Mouse (Mus musculus): ENCODE data around the gene Tmem9b. TPM values are rescaled to one million over a fixed set of nuclear protein-coding genes. Genes with fewer than 3 reads are reported as not detected.
A peak's percentile ranks its signal among the peaks of the same experiment; 100 is the strongest.

The Tmem9b gene
- polyA plus RNA-seq, 1 experiment from 2014 or later = 40.8 TPM

DNA sequence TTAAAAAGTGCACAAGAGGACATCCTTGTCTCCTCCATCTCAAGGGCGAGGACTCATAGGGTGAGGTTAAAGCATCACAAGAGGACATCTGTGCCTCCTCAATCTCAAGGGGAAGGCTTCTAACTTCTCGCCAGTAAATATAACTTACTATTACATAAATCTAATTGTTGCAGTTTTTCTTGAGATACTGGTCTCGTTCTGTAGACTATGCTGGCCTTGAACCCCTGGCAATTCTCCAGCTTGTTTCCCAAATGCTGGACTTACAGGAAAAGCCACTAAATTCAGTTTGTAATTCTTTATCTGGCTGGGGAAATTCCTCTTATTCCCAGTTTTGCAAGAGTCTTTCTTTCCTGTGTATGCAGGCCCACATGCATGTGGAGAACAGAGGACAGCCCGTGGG is 17.9 kb downstream of the Tmem9b start:
- Histone ChIP-seq H3K4me2 (no peak overlapping the region), H3K27ac (no peak overlapping the region), H3K9ac (no peak overlapping the region), H3K36me3 (peaks cover 33% of the 10 kb centered on the region), H3K4me1 (replicated peaks) (no peaks in the 10 kb centered on the region), H3K4me3 (replicated peaks) (no peak overlapping the region), H3K9me3 (replicated peaks) (no peaks in the 10 kb centered on the region), H3K27me3 (no peaks in the 10 kb centered on the region)
- DNase-seq (no peak), ATAC-seq (ENCODE audit: low read depth) (no peak)
- 67% methylated on average over 4 of the region's 4 CpGs for WGBS (ENCODE audit: insufficient replicate concordance)

DNA sequence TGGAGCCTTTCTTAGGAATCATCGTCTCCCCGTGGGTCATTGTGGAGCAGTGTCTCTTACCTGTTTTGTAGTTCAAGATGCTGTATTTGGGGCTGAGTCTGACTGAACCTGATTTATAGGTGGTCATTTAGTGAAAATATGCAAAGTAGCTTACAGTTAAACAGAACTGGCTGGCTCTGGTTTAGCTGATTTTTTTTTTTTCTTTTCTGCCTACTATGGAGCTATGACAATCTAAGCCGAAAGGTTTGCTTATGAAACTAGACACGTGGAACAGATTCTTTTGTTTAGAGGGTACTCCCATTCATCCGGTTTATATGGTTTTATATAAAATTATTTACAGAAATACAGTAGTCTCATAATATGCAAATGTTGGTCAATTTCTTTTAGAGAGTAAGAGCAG is 21.0 kb downstream of the Tmem9b start, which contains the start of gene Ascl3:
Ascl3 (minus strand) TSS at position 101 of the 400 bp plus-strand sequence.
- no peak within 1 kb of the TSS for H3K4me3 ChIP-seq (replicated peaks)
- whole genome bisulfite sequencing (ENCODE audit: insufficient replicate concordance) = 78% methylated on average over 5 of the region's 5 CpGs
- H3K4me2 ChIP-seq = no peak within 1 kb of the TSS
- no peaks in the 10 kb centered on the region for H3K9me3 ChIP-seq (replicated peaks)
- peaks cover 21% of the 10 kb centered on the region for H3K36me3 ChIP-seq
- DNase-seq = no peak
- no peak within 1 kb of the TSS for H3K9ac ChIP-seq
- H3K4me1 ChIP-seq (replicated peaks) = no peaks in the 10 kb centered on the region
- no peak for ATAC-seq (ENCODE audit: low read depth)
- H3K27ac ChIP-seq = no peak within 1 kb of the TSS
- H3K27me3 ChIP-seq = no peaks in the 10 kb centered on the region

DNA sequence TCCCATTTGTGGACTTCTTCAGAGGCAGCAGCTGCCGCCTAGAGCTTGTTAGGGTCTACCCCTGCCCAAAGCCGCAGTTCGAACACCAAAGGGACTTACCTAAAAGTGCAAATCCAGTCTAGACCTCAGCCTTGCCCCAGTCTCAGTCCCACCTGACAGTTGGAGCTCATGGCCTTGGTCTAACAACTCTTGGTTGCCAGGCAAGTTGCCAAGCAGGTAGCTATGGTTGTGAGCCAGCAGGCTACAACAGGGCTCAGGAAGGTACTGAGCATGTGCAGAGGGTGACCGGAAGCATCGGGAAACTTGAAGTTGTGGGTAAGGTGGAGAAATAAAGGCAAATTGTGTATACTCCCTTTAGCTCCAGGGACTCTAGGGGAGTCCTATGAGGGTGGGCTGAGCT is 29.0 kb downstream of the Tmem9b start, which contains the start of gene BC051019:
BC051019 (minus strand) TSS at position 154 of the 400 bp plus-strand sequence.
- H3K27me3 ChIP-seq = no peaks in the 10 kb centered on the region

DNA sequence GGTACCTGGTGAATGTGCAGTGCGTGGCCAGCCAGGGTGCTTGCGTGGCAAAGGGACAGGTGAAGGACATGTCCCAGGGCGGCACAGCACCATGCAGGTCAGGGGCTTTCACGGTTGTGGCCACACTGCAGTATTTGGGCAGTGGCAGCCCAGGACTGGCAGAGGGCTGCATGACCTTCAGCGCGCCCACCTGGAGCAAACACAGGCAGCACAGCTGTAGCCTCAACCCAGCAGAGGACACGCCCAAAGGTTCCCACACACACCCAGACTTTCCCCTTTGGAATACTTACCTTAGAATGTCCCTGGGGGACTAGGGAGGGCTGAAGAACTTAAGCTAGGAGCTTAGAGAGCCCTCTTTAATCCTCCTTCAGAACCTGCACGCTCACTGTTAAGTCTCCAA is 29.6 kb downstream of the Tmem9b start:
- Histone ChIP-seq H3K9ac (no peak overlapping the region), H3K4me3 (replicated peaks) (no peak overlapping the region), H3K27ac (no peak overlapping the region), H3K36me3 (no peaks in the 10 kb centered on the region), H3K9me3 (replicated peaks) (no peaks in the 10 kb centered on the region), H3K27me3 (no peaks in the 10 kb centered on the region), H3K4me1 (replicated peaks) (no peaks in the 10 kb centered on the region), H3K4me2 (no peak overlapping the region)
- WGBS (ENCODE audit: insufficient replicate concordance) = 81% methylated on average over 8 of the region's 8 CpGs
- no peak for ATAC-seq (ENCODE audit: low read depth)
- DNase-seq = no peak

More for the DNA sequence above, 29.0 kb downstream of the Tmem9b start, which contains the start of gene BC051019:
- no peaks in the 10 kb centered on the region for H3K4me1 ChIP-seq (replicated peaks)
- WGBS (ENCODE audit: insufficient replicate concordance) = 84% methylated on average over 5 of the region's 5 CpGs
- H3K9ac ChIP-seq = no peak within 1 kb of the TSS
- H3K4me3 ChIP-seq (replicated peaks) = no peak within 1 kb of the TSS
- ATAC-seq (ENCODE audit: low read depth) (no peak), DNase-seq (no peak)
- no peak within 1 kb of the TSS for H3K4me2 ChIP-seq
- no peak within 1 kb of the TSS for H3K27ac ChIP-seq
- H3K36me3 ChIP-seq = no peaks in the 10 kb centered on the region
- H3K9me3 ChIP-seq (replicated peaks) = no peaks in the 10 kb centered on the region

DNA sequence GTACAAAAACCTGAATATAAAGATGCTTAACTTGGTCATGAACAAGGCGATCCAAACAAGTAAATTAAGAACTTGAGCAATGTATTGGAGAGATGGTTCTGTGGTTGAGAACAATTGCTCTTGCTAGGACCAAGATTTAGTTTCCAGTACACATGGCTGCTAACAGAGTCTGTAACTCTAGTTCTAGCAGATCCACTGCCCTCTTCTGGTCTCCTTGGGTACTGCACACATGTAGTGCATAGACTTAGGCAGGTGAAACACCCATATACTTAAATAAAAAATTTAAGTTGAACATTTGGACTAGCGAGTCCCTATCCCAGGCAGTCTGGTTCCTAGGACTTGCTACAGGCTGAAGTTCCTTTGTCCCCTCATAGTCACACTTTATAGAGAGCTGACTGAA is 30.1 kb downstream of the Tmem9b start:
- no peak overlapping the region for H3K27ac ChIP-seq
- no peaks in the 10 kb centered on the region for H3K9me3 ChIP-seq (replicated peaks)
- H3K4me3 ChIP-seq (replicated peaks) = no peak overlapping the region
- H3K27me3 ChIP-seq = no peaks in the 10 kb centered on the region
- H3K9ac ChIP-seq = no peak overlapping the region
- no peak overlapping the region for H3K4me2 ChIP-seq
- 89% methylated on average over 2 of the region's 2 CpGs for WGBS (ENCODE audit: insufficient replicate concordance)
- no peaks in the 10 kb centered on the region for H3K36me3 ChIP-seq
- ATAC-seq (ENCODE audit: low read depth) = no peak
- no peaks in the 10 kb centered on the region for H3K4me1 ChIP-seq (replicated peaks)
- no peak for DNase-seq

DNA sequence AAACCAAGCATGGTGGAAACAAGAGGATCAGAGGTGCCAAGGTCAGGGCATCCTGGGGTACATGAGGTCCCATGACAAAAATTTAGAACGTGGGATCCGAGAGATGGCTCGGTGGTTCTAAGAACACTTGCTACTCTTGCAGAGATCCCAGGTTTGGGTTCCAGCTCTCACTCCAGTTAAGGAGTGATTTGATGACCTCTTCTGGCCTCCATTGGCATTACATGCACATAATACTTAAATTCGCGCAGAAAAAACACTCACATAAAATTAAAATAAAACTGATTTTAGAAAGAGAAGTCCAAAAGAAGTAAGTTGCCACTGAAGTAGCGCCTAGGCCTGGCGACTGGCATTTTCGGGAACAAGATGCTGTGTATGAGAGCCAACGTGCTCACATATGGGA is 33.4 kb downstream of the Tmem9b start:
- DNase-seq = no peak
- H3K4me1 ChIP-seq (replicated peaks) = no peaks in the 10 kb centered on the region
- H3K9me3 ChIP-seq (replicated peaks) = no peaks in the 10 kb centered on the region
- no peak overlapping the region for H3K27ac ChIP-seq
- no peak overlapping the region for H3K4me3 ChIP-seq (replicated peaks)
- WGBS (ENCODE audit: insufficient replicate concordance) = 58% methylated on average over 9 of the region's 9 CpGs
- H3K9ac ChIP-seq = no peak overlapping the region
- no peaks in the 10 kb centered on the region for H3K27me3 ChIP-seq
- ATAC-seq (ENCODE audit: low read depth) = no peak
- no peaks in the 10 kb centered on the region for H3K36me3 ChIP-seq
- no peak overlapping the region for H3K4me2 ChIP-seq

DNA sequence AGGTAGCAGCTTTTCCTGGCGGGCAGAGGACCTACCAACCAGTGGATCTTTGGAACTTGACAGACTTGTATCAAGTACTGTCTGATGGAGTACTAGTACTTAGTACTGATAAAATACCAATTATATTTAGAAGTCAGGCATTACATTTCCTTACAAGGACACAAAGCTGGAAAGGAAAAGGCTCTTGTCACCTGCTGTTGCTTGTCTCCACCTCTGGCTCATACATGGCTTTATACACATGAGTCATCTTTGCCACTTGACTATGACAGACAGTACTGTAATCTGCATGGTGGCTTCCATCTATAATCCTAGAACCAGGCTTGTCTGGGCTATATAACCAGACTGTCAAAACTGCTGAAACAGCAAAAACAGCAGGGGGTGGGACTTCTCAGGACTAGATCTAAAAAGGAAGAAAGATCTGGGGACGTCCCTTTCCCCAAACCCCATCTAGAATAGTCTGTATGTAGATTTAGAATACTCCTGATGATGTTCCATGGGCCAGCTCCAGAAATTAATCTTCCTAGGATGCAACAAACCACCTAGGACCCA is 39.2 kb downstream of the Tmem9b start:
- Histone ChIP-seq H3K9me3 (replicated peaks) (no peaks in the 10 kb centered on the region), H3K27ac (no peak overlapping the region), H3K9ac (no peak overlapping the region), H3K4me3 (replicated peaks) (no peak overlapping the region), H3K36me3 (peaks cover 49% of the 10 kb centered on the region), H3K4me1 (replicated peaks) (no peaks in the 10 kb centered on the region), H3K27me3 (no peaks in the 10 kb centered on the region), H3K4me2 (no peak overlapping the region)
- DNase-seq (no peak), ATAC-seq (ENCODE audit: low read depth) (no peak)
- 82% methylated on average over 2 of the region's 2 CpGs for WGBS (ENCODE audit: insufficient replicate concordance)

DNA sequence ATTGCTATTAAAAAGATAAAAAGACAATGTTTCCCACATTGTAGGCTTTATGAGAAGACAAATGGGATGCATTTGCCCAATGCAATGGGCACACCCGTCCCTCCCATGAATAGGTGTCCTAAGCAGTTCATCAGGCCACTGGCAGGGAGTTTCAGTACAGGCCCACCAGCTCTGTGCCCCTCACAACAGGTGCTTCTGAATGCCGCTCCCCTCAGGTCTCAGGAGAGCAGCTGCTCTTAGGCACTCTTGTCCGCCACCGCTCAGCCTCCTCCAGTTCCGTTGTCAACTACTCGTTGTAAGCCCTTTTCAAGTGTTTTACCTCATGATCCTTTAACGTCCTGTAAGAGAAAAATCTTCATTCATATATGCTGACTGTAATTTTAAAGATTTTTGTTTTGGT is 40.5 kb downstream of the Tmem9b start:
- whole genome bisulfite sequencing (ENCODE audit: insufficient replicate concordance) = 89% methylated on average over 7 of the region's 7 CpGs
- Histone ChIP-seq H3K4me1 (replicated peaks) (peaks cover 7% of the 10 kb centered on the region), H3K4me3 (replicated peaks) (no peak overlapping the region), H3K27ac (no peak overlapping the region), H3K9ac (no peak overlapping the region), H3K27me3 (no peaks in the 10 kb centered on the region), H3K9me3 (replicated peaks) (no peaks in the 10 kb centered on the region), H3K4me2 (no peak overlapping the region), H3K36me3 (peaks cover 62% of the 10 kb centered on the region)
- ATAC-seq (ENCODE audit: low read depth) (no peak), DNase-seq (no peak)

DNA sequence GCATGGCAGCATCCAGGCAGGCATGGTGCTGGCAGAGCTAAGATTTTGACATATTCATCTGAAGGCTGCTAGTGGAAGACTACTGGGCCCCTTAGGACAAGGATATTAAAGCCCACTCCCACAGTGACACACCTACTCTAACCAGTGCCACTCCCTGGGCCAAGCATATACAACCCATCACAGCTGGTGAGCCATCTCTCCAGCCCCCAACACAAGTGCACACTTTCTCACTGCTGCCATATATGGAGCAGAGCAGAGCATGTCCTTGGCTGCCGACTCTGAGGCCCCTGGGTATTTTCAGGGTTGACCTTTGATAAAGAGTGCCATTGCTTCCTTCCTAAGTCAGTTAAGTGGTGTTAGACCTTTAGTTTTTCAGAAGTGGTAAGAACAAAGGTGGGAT is 42.6 kb downstream of the Tmem9b start:
- H3K36me3 ChIP-seq = peaks cover 69% of the 10 kb centered on the region
- no peak overlapping the region for H3K4me3 ChIP-seq (replicated peaks)
- no peak overlapping the region for H3K9ac ChIP-seq
- no peaks in the 10 kb centered on the region for H3K9me3 ChIP-seq (replicated peaks)
- no peak overlapping the region for H3K4me2 ChIP-seq
- H3K27ac ChIP-seq = no peak overlapping the region
- H3K4me1 ChIP-seq (replicated peaks) = peaks cover 26% of the 10 kb centered on the region
- WGBS (ENCODE audit: insufficient replicate concordance) = 65% methylated on average over 1 of the region's 1 CpGs
- ATAC-seq (ENCODE audit: low read depth) (no peak), DNase-seq (no peak)
- H3K27me3 ChIP-seq = no peaks in the 10 kb centered on the region

DNA sequence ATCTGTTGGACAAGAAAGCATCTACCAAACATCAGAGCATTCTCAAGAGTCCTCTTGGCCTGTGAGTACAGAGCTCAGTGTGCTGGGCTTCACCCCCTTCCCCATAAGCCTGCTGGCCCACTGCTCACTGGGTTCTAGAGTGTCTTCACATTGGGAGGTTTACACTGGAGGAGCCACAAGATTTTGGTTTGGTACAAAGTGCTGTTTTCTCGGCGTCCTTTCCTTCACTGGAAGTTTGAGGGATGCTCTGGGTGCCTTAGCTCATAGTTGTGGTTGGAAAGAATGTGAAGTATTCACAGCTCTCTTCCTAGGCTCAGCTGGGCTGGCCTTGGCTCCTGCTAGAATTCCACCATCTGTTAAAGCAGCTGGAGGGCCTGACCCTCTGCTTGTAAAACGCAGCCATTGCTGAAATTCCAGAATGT is 43.7 kb downstream of the Tmem9b start:
- Histone ChIP-seq H3K27me3 (no peaks in the 10 kb centered on the region), H3K9ac (no peak overlapping the region), H3K4me1 (replicated peaks) (peaks cover 37% of the 10 kb centered on the region), H3K4me2 (no peak overlapping the region), H3K4me3 (replicated peaks) (no peak overlapping the region), H3K9me3 (replicated peaks) (no peaks in the 10 kb centered on the region), H3K36me3 (peaks cover 69% of the 10 kb centered on the region), H3K27ac (no peak overlapping the region)
- DNase-seq = no peak
- no peak for ATAC-seq (ENCODE audit: low read depth)
- 64% methylated on average over 3 of the region's 3 CpGs for WGBS (ENCODE audit: insufficient replicate concordance)

DNA sequence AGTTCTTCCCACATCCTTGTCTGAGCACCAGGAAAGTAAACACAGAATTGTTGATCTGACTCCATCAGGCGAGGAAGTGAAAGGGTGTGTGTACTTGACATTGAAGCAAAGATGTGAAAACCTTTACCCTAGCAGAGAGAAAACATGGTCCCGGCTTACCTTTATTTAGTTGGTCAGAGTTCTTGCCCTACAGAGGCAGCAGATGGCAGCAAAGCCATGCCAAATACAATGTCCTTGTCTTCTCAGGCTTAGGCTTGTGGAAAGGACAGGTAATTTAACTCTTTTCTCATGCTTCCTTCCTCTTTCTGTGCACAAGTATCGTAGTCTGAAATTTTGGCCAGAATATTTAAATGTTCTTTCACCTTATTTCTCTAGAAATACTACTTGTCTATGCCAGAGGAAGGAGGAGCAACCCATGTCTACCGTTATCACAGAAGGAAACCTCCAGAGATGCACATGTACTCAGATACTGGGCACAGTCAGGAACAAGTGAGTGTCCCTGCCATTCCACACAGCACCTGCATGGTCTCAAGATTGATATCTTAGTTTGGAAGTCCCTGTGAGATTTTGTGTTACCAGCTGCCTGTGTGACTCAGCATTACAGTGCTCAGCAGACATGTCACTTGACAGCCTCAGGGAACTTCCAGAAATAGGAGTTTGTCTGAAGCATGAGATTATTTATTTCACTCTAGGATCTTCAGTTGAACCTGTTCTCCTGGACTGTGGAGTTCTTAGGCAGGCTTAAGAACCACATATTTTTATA is 45.5 kb downstream of the Tmem9b start:
- Histone ChIP-seq H3K27me3 (no peaks in the 10 kb centered on the region), H3K4me1 (replicated peaks) (peaks cover 49% of the 10 kb centered on the region), H3K9ac (no peak overlapping the region), H3K27ac (no peak overlapping the region), H3K4me3 (replicated peaks) (no peak overlapping the region), H3K36me3 (peaks cover 57% of the 10 kb centered on the region), H3K4me2 (no peak overlapping the region), H3K9me3 (replicated peaks) (no peaks in the 10 kb centered on the region)
- peak; percentile 22 for DNase-seq
- 34% methylated on average over 4 of the region's 4 CpGs for WGBS (ENCODE audit: insufficient replicate concordance)
- no peak for ATAC-seq (ENCODE audit: low read depth)

DNA sequence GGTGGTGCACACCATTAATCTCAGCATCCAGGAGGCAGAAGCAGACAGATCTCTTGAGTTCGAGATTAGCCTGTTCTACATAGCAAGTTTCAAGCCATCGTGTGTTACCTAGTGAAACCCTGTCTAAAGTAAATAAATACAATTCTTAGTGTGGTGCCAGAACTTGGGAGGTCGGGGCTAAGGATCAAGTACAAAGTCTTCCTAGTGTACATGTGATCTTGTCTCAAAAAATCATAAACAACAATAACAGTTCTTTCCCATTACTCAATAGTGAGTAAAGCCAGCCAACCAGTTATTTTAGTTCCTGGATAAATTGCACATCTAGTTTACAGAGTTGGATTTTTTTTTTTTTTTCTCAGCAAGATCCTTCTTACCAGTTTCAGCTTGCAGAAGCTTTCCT is 48.2 kb downstream of the Tmem9b start:
- Histone ChIP-seq H3K27me3 (no peaks in the 10 kb centered on the region), H3K27ac (peak overlapping the region; percentile 77; the same call in 1 of the 2 replicates), H3K9me3 (replicated peaks) (no peaks in the 10 kb centered on the region), H3K4me3 (replicated peaks) (peak overlapping the region; percentile 75), H3K4me2 (peak overlapping the region; percentile 82), H3K36me3 (peaks cover 30% of the 10 kb centered on the region), H3K9ac (peak overlapping the region; percentile 87), H3K4me1 (replicated peaks) (peaks cover 49% of the 10 kb centered on the region)
- WGBS (ENCODE audit: insufficient replicate concordance) = 37% methylated on average over 3 of the region's 3 CpGs
- ATAC-seq (ENCODE audit: low read depth) (no peak), DNase-seq (no peak)

Data from liver, embryonic 13.5 days (tissue).